Mouse (Mus musculus) MEL (cell line): ENCODE measurements around the gene Ctbs.

Experiments
- CTCF ChIP-seq, 3 experiments: IDR thresholded peaks in 2 of 3; conservative IDR thresholded peaks in 1 of 3; 2 replicates each; pipeline ENCODE4 v1.5.1; 2011 to 2012; ENCODE audit warnings: low read length in 3 of 3, low read depth in 2 of 3, mild to moderate bottlenecking in 2 of 3, improper control_type of control experiment in 1 of 3, inconsistent platforms in 1 of 3, mixed read lengths in 1 of 3, moderate library complexity in 1 of 3; ENCODE audit not compliant: control insufficient read depth in 1 of 3, insufficient read depth in 1 of 3, poor library complexity in 1 of 3, severe bottlenecking in 1 of 3
- EP300 ChIP-seq, 2 experiments: IDR thresholded peaks; 2 replicates each; pipeline ENCODE4 v1.6.1; 2011; ENCODE audit warnings: improper control_type of control experiment in 2 of 2, low read length in 2 of 2, low read depth in 1 of 2, mild to moderate bottlenecking in 1 of 2
- GATA1 ChIP-seq: IDR thresholded peaks from 2 replicates; pipeline ENCODE4 v1.6.1; 2011; ENCODE audit warnings: low read depth, low read length, improper control_type of control experiment
- HCFC1 ChIP-seq: IDR thresholded peaks from 2 replicates; pipeline ENCODE4 v1.6.1; 2012; ENCODE audit warnings: low read depth, mild to moderate bottlenecking, inconsistent platforms, low read length, improper control_type of control experiment, moderate library complexity
- MAX ChIP-seq: IDR thresholded peaks from 2 replicates; pipeline ENCODE4 v1.6.1; 2011; ENCODE audit warnings: low read length, improper control_type of control experiment
- POLR2A ChIP-seq, 2 experiments: IDR thresholded peaks; 2 replicates each; pipeline ENCODE4 v1.6.1; 2011 to 2012; ENCODE audit warnings: low read length in 2 of 2, mild to moderate bottlenecking in 2 of 2, control low read depth in 1 of 2, improper control_type of control experiment in 1 of 2, low read depth in 1 of 2, moderate library complexity in 1 of 2; ENCODE audit not compliant: control insufficient read depth in 1 of 2, insufficient read depth in 1 of 2, poor library complexity in 1 of 2
- SIN3A ChIP-seq: IDR thresholded peaks from 2 replicates; pipeline ENCODE4 v1.6.1; 2012; ENCODE audit warnings: low read length, improper control_type of control experiment, inconsistent platforms
- TAL1 ChIP-seq: IDR thresholded peaks from 2 replicates; pipeline ENCODE4 v1.6.1; 2012; ENCODE audit warnings: mild to moderate bottlenecking, inconsistent platforms, low read length, moderate library complexity, mixed read lengths
- USF1 ChIP-seq: IDR thresholded peaks from 2 replicates; pipeline ENCODE4 v1.6.1; 2014; ENCODE audit warnings: low read depth, mild to moderate bottlenecking, inconsistent platforms, low read length, improper control_type of control experiment, moderate library complexity
- ZMIZ1 ChIP-seq: IDR thresholded peaks from 2 replicates; pipeline ENCODE4 v1.6.1; 2012; ENCODE audit warnings: low read depth, mild to moderate bottlenecking, inconsistent platforms, low read length, improper control_type of control experiment, moderate library complexity

DNA sequence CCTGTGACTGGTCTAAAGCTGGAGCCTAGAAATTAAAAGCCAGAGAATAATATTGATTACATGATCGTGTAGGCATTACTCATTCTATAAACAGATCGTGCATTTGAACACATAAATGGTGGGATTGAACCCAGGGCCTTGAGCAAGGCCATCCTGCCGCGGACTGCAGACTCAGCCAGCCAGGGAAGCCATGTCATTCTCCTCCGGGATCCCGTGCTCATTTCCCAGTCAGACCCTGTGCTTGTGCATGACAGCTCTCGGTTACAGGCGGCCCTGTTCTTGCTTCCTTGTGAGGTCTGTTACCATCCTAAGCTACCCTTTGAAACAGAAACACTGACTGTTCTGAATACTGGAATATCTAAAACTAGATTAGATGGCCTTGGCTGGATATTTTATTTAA lies 14.9 kb upstream of the Ctbs start:
- TF ChIP-seq CTCF (IDR thresholded peaks at IDR 0.05 in 2 of 3, conservative IDR thresholded peaks at IDR 0.05 in 1 of 3; ENCODE audit: control insufficient read depth in 1 of 3, insufficient read depth in 1 of 3, low read depth in 2 of 3, low read length in 3 of 3, poor library complexity in 1 of 3, severe bottlenecking in 1 of 3) (no peak), HCFC1 (no peak), POLR2A (IDR thresholded peaks at IDR 0.05; ENCODE audit: control insufficient read depth in 1 of 2, insufficient read depth in 1 of 2, low read depth in 1 of 2, low read length in 2 of 2, poor library complexity in 1 of 2) (no peak), ZMIZ1 (no peak), SIN3A (no peak), GATA1 (no peak), TAL1 (no peak), EP300 (IDR thresholded peaks at IDR 0.05; ENCODE audit: low read depth in 1 of 2, low read length in 2 of 2) (no peak), MAX (no peak), USF1 (no peak)
